In genomic region chr6:145544304-145544703, GRCm38 (mm10) we compare ENCODE assay signal across 26 mouse cellular contexts.
DNase-seq lines count a peak whose midpoint lies in the region; ATAC-seq and TF ChIP-seq lines count a peak whose summit lies in the region.
"Had no signal": no experiment of that assay in that cellular context is flagged by ENCODE, and none has a peak within 500 bp of the region (broad histone marks: within the 10 kb centered on the region; RNA-seq: fewer than 3 reads in every experiment).

No protein-coding gene starts in this region.

- 46% methylated on average over 12 of the region's 12 CpGs for WGBS in heart, embryonic 14.5 days
- 70% methylated on average over 12 of the region's 12 CpGs for WGBS in midbrain, embryonic 12.5 days
- 63% methylated on average over 12 of the region's 12 CpGs for WGBS in midbrain, postnatal 0 days
- WGBS in midbrain, embryonic 15.5 days = 60% methylated on average over 12 of the region's 12 CpGs

- H3K4me3 ChIP-seq in heart, embryonic 14.5 days (ENCODE audit: control insufficient read depth in 1 of 2, insufficient read depth in 1 of 2, low read depth in 1 of 2, low read length in 2 of 2) = no peak overlapping the region
- no peak overlapping the region for H3K4me3 ChIP-seq in midbrain, embryonic 12.5 days
- H3K4me3 ChIP-seq in midbrain, postnatal 0 days (ENCODE audit: low read depth, low read length) = no peak overlapping the region
- H3K4me3 ChIP-seq in midbrain, embryonic 15.5 days = no peak overlapping the region
- H3K4me3 ChIP-seq: forebrain, embryonic 10.5 days; forebrain, embryonic 13.5 days; heart, adult 2 months; heart, embryonic 12.5 days; hindbrain, embryonic 12.5 days; hindbrain, embryonic 15.5 days had no signal

- H3K9ac ChIP-seq in heart, embryonic 14.5 days (ENCODE audit: low read length) = no peak overlapping the region
- no peak overlapping the region for H3K9ac ChIP-seq in midbrain, embryonic 12.5 days (replicated peaks)
- no peak overlapping the region for H3K9ac ChIP-seq in midbrain, postnatal 0 days (replicated peaks; ENCODE audit: low read length, poor library complexity, severe bottlenecking)
- no peak overlapping the region for H3K9ac ChIP-seq in midbrain, embryonic 15.5 days
- H3K9ac ChIP-seq: forebrain, embryonic 13.5 days; heart, embryonic 12.5 days; hindbrain, embryonic 12.5 days; hindbrain, embryonic 15.5 days had no signal

- H3K27me3 ChIP-seq in heart, embryonic 14.5 days (ENCODE audit: control insufficient read depth, insufficient read depth, low read length) = no peaks in the 10 kb centered on the region
- no peaks in the 10 kb centered on the region for H3K27me3 ChIP-seq in midbrain, embryonic 12.5 days
- H3K27me3 ChIP-seq in midbrain, postnatal 0 days (ENCODE audit: insufficient read depth, low read length) = no peaks in the 10 kb centered on the region
- H3K27me3 ChIP-seq in midbrain, embryonic 15.5 days (replicated peaks) = no peaks in the 10 kb centered on the region
- H3K27me3 ChIP-seq: CH12.LX; forebrain, embryonic 13.5 days; heart, embryonic 12.5 days; hindbrain, embryonic 12.5 days; hindbrain, embryonic 15.5 days; Patski had no signal

- H3K36me3 ChIP-seq in heart, embryonic 14.5 days (ENCODE audit: control insufficient read depth, insufficient read depth, low read length) = no peaks in the 10 kb centered on the region
- no peaks in the 10 kb centered on the region for H3K36me3 ChIP-seq in midbrain, embryonic 12.5 days
- H3K36me3 ChIP-seq in midbrain, postnatal 0 days (ENCODE audit: insufficient read depth, low read length) = no peaks in the 10 kb centered on the region; the same call in 1 of the 2 replicates
- H3K36me3 ChIP-seq in midbrain, embryonic 15.5 days (replicated peaks) = no peaks in the 10 kb centered on the region
- H3K36me3 ChIP-seq: forebrain, embryonic 10.5 days; G1E; hindbrain, embryonic 12.5 days; hindbrain, embryonic 15.5 days had no signal

- no peak for DNase-seq in heart, postnatal 36 days
- DNase-seq in midbrain, postnatal 0 days (ENCODE audit: low spot score) = no peak
- no peak for DNase-seq in right cerebral cortex, adult 2 months (ENCODE audit: low spot score in 2 of 2)
- DNase-seq: adrenal gland, adult 2 months; adrenal gland, postnatal 14 days; cerebellum, adult 11-12 months; cerebellum, adult 8-10 months; cerebellum, postnatal 10 days; cerebellum, postnatal 36 days; gastrocnemius, postnatal 10 days; gastrocnemius, postnatal 36 days; heart, adult 2 months; heart, postnatal 14 days had no signal

- H3K9me3 ChIP-seq in heart, embryonic 14.5 days (ENCODE audit: control insufficient read depth, low read length) = peaks cover 7% of the 10 kb centered on the region
- peaks cover 9% of the 10 kb centered on the region for H3K9me3 ChIP-seq in midbrain, embryonic 12.5 days
- H3K9me3 ChIP-seq in midbrain, postnatal 0 days (ENCODE audit: low read length) = no peaks in the 10 kb centered on the region
- no peaks in the 10 kb centered on the region for H3K9me3 ChIP-seq in midbrain, embryonic 15.5 days
- H3K9me3 ChIP-seq: hindbrain, embryonic 15.5 days had no signal

- H3K4me1 ChIP-seq in heart, embryonic 14.5 days (ENCODE audit: control insufficient read depth in 2 of 2, insufficient read depth in 2 of 2, low read length in 2 of 2) = peaks cover 0 to 6% of the 10 kb centered on the region in 2 experiments; a peak in 2 of 4 replicates
- H3K4me1 ChIP-seq in midbrain, embryonic 12.5 days = peaks cover 4% of the 10 kb centered on the region; the same call in 1 of the 2 replicates
- H3K4me1 ChIP-seq in midbrain, postnatal 0 days (ENCODE audit: insufficient read depth, low read length) = no peaks in the 10 kb centered on the region
- peaks cover 7% of the 10 kb centered on the region for H3K4me1 ChIP-seq in midbrain, embryonic 15.5 days

- ATAC-seq in heart, embryonic 14.5 days (ENCODE audit: insufficient number of reproducible peaks, insufficient read depth, low FRiP score, low read depth) = peak; percentile 9; the same call in 1 of the 2 replicates
- ATAC-seq in midbrain, embryonic 12.5 days (ENCODE audit: low FRiP score, low read depth) = peak; percentile 48; the same call in 1 of the 2 replicates
- ATAC-seq in midbrain, postnatal 0 days (ENCODE audit: low FRiP score) = no peak
- peak; percentile 44; the same call in 1 of the 2 replicates for ATAC-seq in midbrain, embryonic 15.5 days (replicated peaks)
- no peak for ATAC-seq in activated CD4-positive, CD25-positive, alpha-beta regulatory T cell, adult 4 months
- ATAC-seq: forebrain, embryonic 13.5 days; forebrain, embryonic 16.5 days; Patski had no signal

- H3K4me2 ChIP-seq in heart, embryonic 14.5 days (ENCODE audit: low read length) = no peak overlapping the region
- H3K4me2 ChIP-seq in midbrain, embryonic 12.5 days (replicated peaks) = no peak overlapping the region
- no peak overlapping the region for H3K4me2 ChIP-seq in midbrain, postnatal 0 days (ENCODE audit: low read depth, low read length, poor library complexity, severe bottlenecking)
- no peak overlapping the region for H3K4me2 ChIP-seq in midbrain, embryonic 15.5 days
- H3K4me2 ChIP-seq: forebrain, embryonic 13.5 days; heart, embryonic 12.5 days; hindbrain, embryonic 12.5 days; hindbrain, embryonic 15.5 days had no signal

- intact Hi-C loops in heart, postnatal 36 days (cut with DNase I) = no loop called here

- no peak overlapping the region for H3K27ac ChIP-seq in heart, embryonic 14.5 days (replicated peaks in 1 of 2; ENCODE audit: control insufficient read depth in 1 of 2, insufficient read depth in 1 of 2, low read depth in 2 of 2, low read length in 2 of 2)
- H3K27ac ChIP-seq in midbrain, embryonic 12.5 days (replicated peaks) = 0 out of 2 replicates have a peak overlapping the region, but pooled peaks have one; percentile 10
- H3K27ac ChIP-seq in midbrain, postnatal 0 days (ENCODE audit: low read depth, low read length) = no peak overlapping the region
- H3K27ac ChIP-seq in midbrain, embryonic 15.5 days = no peak overlapping the region
- H3K27ac ChIP-seq: forebrain, embryonic 13.5 days; heart, adult 2 months; hindbrain, embryonic 12.5 days; hindbrain, embryonic 15.5 days had no signal

- no peak for TF ChIP-seq CTCF in midbrain, postnatal 0 days (IDR thresholded peaks at IDR 0.05)

Comparison
In these comparisons a context has a peak if more than half of its experiments do, and no peak if none do; other contexts are left out.
1. ATAC-seq: peak in heart, embryonic 14.5 days (single experiment), midbrain, embryonic 12.5 days (single experiment) and midbrain, embryonic 15.5 days (single experiment); none in midbrain, postnatal 0 days (single experiment) and activated CD4-positive, CD25-positive, alpha-beta regulatory T cell, adult 4 months (single experiment).